Mouse (Mus musculus) liver, adult (tissue): ENCODE data around the gene Zfc3h1.

Experiments
- GATA4 ChIP-seq: IDR thresholded peaks from 2 replicates; pipeline ENCODE4 v1.6.1; 2014; ENCODE audit warnings: mild to moderate bottlenecking, low read length; ENCODE audit not compliant: insufficient replicate concordance

The Zfc3h1 gene

GRCm38 (mm10) chr10:115361840-115362622 lies 22.7 kb upstream of the Zfc3h1 start, which contains the start of gene Tmem19:
Gene Tmem19 (minus strand): TSS chr10:115362501.
- TF ChIP-seq GATA4, result no peak

- TF ChIP-seq GATA4, result no peak
Observed at GRCm38 (mm10) chr10:115362623-115362964, 22.2 kb upstream of the Zfc3h1 start.

GRCm38 (mm10) chr10:115363151-115363550 lies 21.6 kb upstream of the Zfc3h1 start:
- TF ChIP-seq GATA4, result no peak

GRCm38 (mm10) chr10:115381506-115382084 lies 3.2 kb upstream of the Zfc3h1 start:
- TF ChIP-seq GATA4, result no peak

- no peak for TF ChIP-seq GATA4
Observed at GRCm38 (mm10) chr10:115382846-115383643, 1.7 kb upstream of the Zfc3h1 start.

GRCm38 (mm10) chr10:115383644-115384220 lies 1.0 kb upstream of the Zfc3h1 start:
- TF ChIP-seq GATA4, result no peak; the same call in 1 of the 2 replicates

GRCm38 (mm10) chr10:115385018-115386002 lies 551 bp downstream of the Zfc3h1 start:
- TF ChIP-seq GATA4, result no peak

GRCm38 (mm10) chr10:115387891-115388290 lies 3.1 kb downstream of the Zfc3h1 start:
- no peak for TF ChIP-seq GATA4

- TF ChIP-seq GATA4, result no peak
Observed at GRCm38 (mm10) chr10:115391076-115391475, 6.3 kb downstream of the Zfc3h1 start.

- TF ChIP-seq GATA4, result no peak
Observed at GRCm38 (mm10) chr10:115391896-115392295, 7.1 kb downstream of the Zfc3h1 start.

GRCm38 (mm10) chr10:115406393-115406792 lies 21.6 kb downstream of the Zfc3h1 start:
- no peak for TF ChIP-seq GATA4

GRCm38 (mm10) chr10:115413496-115413895 lies 28.7 kb downstream of the Zfc3h1 start:
- TF ChIP-seq GATA4, result no peak

- TF ChIP-seq GATA4, result no peak
Observed at GRCm38 (mm10) chr10:115414056-115414455, 29.3 kb downstream of the Zfc3h1 start.

- no peak for TF ChIP-seq GATA4
Observed at GRCm38 (mm10) chr10:115421976-115422375, 37.2 kb downstream of the Zfc3h1 start.
